ENCODE assay signal across 28 mouse cellular contexts in genomic region chrX:6582646-6583045, GRCm38 (mm10).
DNase-seq lines count a peak whose midpoint lies in the region; ATAC-seq lines count a peak whose summit lies in the region.
"Had no signal": no experiment of that assay in that cellular context is flagged by ENCODE, and none has a peak within 500 bp of the region (broad histone marks: within the 10 kb centered on the region; RNA-seq: fewer than 3 reads in every experiment).

No protein-coding gene starts in this region.

- H3K36me3 ChIP-seq in kidney, embryonic 16.5 days (ENCODE audit: insufficient read depth, low read length), result peaks cover 8% of the 10 kb centered on the region; the same call in 1 of the 2 replicates
- H3K36me3 ChIP-seq: G1E; liver, embryonic 15.5 days; neural tube, embryonic 15.5 days had no signal

- no peaks in the 10 kb centered on the region for H3K9me3 ChIP-seq in kidney, embryonic 16.5 days (ENCODE audit: low read length)
- H3K9me3 ChIP-seq: G1E; heart, embryonic 12.5 days; hindbrain, embryonic 13.5 days; limb, embryonic 12.5 days; liver, embryonic 15.5 days; neural tube, embryonic 15.5 days had no signal

- no peaks in the 10 kb centered on the region for H3K4me1 ChIP-seq in kidney, embryonic 16.5 days (ENCODE audit: insufficient read depth, low read length)
- H3K4me1 ChIP-seq: heart, embryonic 12.5 days; hindbrain, embryonic 13.5 days; limb, embryonic 12.5 days; liver, embryonic 15.5 days; neural tube, embryonic 15.5 days had no signal

- peak; percentile 21 for DNase-seq in adrenal gland, postnatal 10 days
- DNase-seq in adrenal gland, postnatal 14 days, result no peak
- peak; percentile 69 for DNase-seq in kidney, adult 18-20 months
- peak; percentile 78 for DNase-seq in kidney, adult 9 months
- DNase-seq in kidney, postnatal 36 days, result peak; percentile 83 to 86
- no peak for DNase-seq in yolk sac, embryonic 10.5 days (ENCODE audit: low spot score)
- DNase-seq in cerebellum, adult 11 months, result no peak
- DNase-seq: cerebellum, adult 9-10 months; gastrocnemius, adult 2 months; gastrocnemius, postnatal 36 days; heart, adult 2 months; heart, postnatal 4 days; layer of hippocampus, adult 9-11 months; lung, embryonic 14.5 days; lung, postnatal 14 days; midbrain, embryonic 14.5 days; right cerebral cortex, postnatal 4 days; thymus, postnatal 4 days had no signal

- no peak overlapping the region for H3K4me3 ChIP-seq in kidney, embryonic 16.5 days (ENCODE audit: low read length)
- H3K4me3 ChIP-seq: erythroblast, embryonic 14.5 days; gastrocnemius, adult 2 months; heart, adult 2 months; heart, embryonic 12.5 days; hindbrain, embryonic 13.5 days; limb, embryonic 12.5 days; liver, embryonic 15.5 days; neural tube, embryonic 15.5 days had no signal

- no peak overlapping the region for H3K9ac ChIP-seq in kidney, embryonic 16.5 days (replicated peaks; ENCODE audit: low read length)
- H3K9ac ChIP-seq: heart, embryonic 12.5 days; hindbrain, embryonic 13.5 days; limb, embryonic 12.5 days; liver, embryonic 15.5 days; lung, embryonic 14.5 days; neural tube, embryonic 15.5 days had no signal

- H3K27me3 ChIP-seq in kidney, embryonic 16.5 days (ENCODE audit: insufficient read depth, low read length), result no peaks in the 10 kb centered on the region
- H3K27me3 ChIP-seq: heart, embryonic 12.5 days; hindbrain, embryonic 13.5 days; limb, embryonic 12.5 days; liver, embryonic 15.5 days; neural tube, embryonic 15.5 days had no signal

- H3K27ac ChIP-seq in kidney, embryonic 16.5 days (ENCODE audit: low read length), result no peak overlapping the region
- H3K27ac ChIP-seq: gastrocnemius, adult 2 months; heart, adult 2 months; hindbrain, embryonic 13.5 days; limb, embryonic 12.5 days; liver, embryonic 15.5 days; neural tube, embryonic 15.5 days had no signal

- WGBS in kidney, embryonic 16.5 days, result 88% methylated on average over 2 of the region's 2 CpGs

- H3K4me2 ChIP-seq in kidney, embryonic 16.5 days (replicated peaks; ENCODE audit: low read depth, low read length), result no peak overlapping the region
- H3K4me2 ChIP-seq: heart, embryonic 12.5 days; hindbrain, embryonic 13.5 days; limb, embryonic 12.5 days; liver, embryonic 15.5 days; lung, embryonic 14.5 days; neural tube, embryonic 15.5 days had no signal

- ATAC-seq in kidney, embryonic 16.5 days (ENCODE audit: low FRiP score, low TSS enrichment), result no peak
- ATAC-seq: forebrain, embryonic 16.5 days; inflammation-experienced regulatory T-cells, adult 6 months had no signal

Comparison
In these comparisons a context has a peak if more than half of its experiments do, and no peak if none do; other contexts are left out.
1. DNase-seq: peak in adrenal gland, postnatal 10 days (single experiment), kidney, adult 18-20 months (single experiment), kidney, adult 9 months (single experiment) and kidney, postnatal 36 days (2 of 2); none in adrenal gland, postnatal 14 days (single experiment), yolk sac, embryonic 10.5 days (single experiment) and cerebellum, adult 11 months (single experiment).